Mouse (Mus musculus): Measurements from ENCODE around the gene Pdk2.
A peak's percentile ranks its signal among the peaks of the same experiment; 100 is the strongest.
"Not testable (repeated sequence)": the region's sequence is repeated elsewhere in the genome, so short reads cannot be mapped to it uniquely, and the experiment has no call there.

The Pdk2 gene

GRCm38 (mm10) chr11:95027850-95028470 lies 13.2 kb downstream of the Pdk2 start:
- no peak for DNase-seq (ENCODE audit: low read depth, low spot score)

- DNase-seq (ENCODE audit: low read depth, low spot score): no peak
Observed at GRCm38 (mm10) chr11:95026849-95027248, 14.3 kb downstream of the Pdk2 start.

- no peak for DNase-seq (ENCODE audit: low read depth, low spot score)
Observed at GRCm38 (mm10) chr11:95026090-95026542, 15.0 kb downstream of the Pdk2 start.

- no peak for DNase-seq (ENCODE audit: low read depth, low spot score)
Observed at GRCm38 (mm10) chr11:95025227-95026012, 15.7 kb downstream of the Pdk2 start.

GRCm38 (mm10) chr11:95024439-95025184 lies 16.5 kb downstream of the Pdk2 start:
- DNase-seq (ENCODE audit: low read depth, low spot score): no peak

- DNase-seq (ENCODE audit: low read depth, low spot score): no peak
Observed at GRCm38 (mm10) chr11:95023481-95023880, 17.7 kb downstream of the Pdk2 start.

- no peak for DNase-seq (ENCODE audit: low read depth, low spot score)
Observed at GRCm38 (mm10) chr11:95022237-95022992, 18.7 kb downstream of the Pdk2 start.

GRCm38 (mm10) chr11:95015484-95015883 lies 25.7 kb downstream of the Pdk2 start:
- no peak for DNase-seq (ENCODE audit: low read depth, low spot score)

- no peak for DNase-seq (ENCODE audit: low read depth, low spot score)
Observed at GRCm38 (mm10) chr11:95012487-95012886, 28.7 kb downstream of the Pdk2 start.

GRCm38 (mm10) chr11:95012075-95012474 lies 29.1 kb downstream of the Pdk2 start:
- no peak for DNase-seq (ENCODE audit: low read depth, low spot score)

GRCm38 (mm10) chr11:95011416-95011815 lies 29.7 kb downstream of the Pdk2 start:
- DNase-seq (ENCODE audit: low read depth, low spot score): no peak

GRCm38 (mm10) chr11:95010841-95011403 lies 30.2 kb downstream of the Pdk2 start:
- not testable (repeated sequence) for DNase-seq (ENCODE audit: low read depth, low spot score)

- DNase-seq (ENCODE audit: low read depth, low spot score): no peak
Observed at GRCm38 (mm10) chr11:95010141-95010739, 30.9 kb downstream of the Pdk2 start.

- peak; percentile 83 for DNase-seq (ENCODE audit: low read depth, low spot score)
Observed at GRCm38 (mm10) chr11:95009629-95010014, 31.5 kb downstream of the Pdk2 start, which contains the start of gene Samd14. Gene Samd14, plus strand, starts transcription at chr11:95009879.

- peak; percentile 86 for DNase-seq (ENCODE audit: low read depth, low spot score)
Observed at GRCm38 (mm10) chr11:95008661-95009628, 32.2 kb downstream of the Pdk2 start.

GRCm38 (mm10) chr11:95007418-95007817 lies 33.7 kb downstream of the Pdk2 start:
- DNase-seq (ENCODE audit: low read depth, low spot score): no peak

GRCm38 (mm10) chr11:95006525-95007219 lies 34.5 kb downstream of the Pdk2 start:
- DNase-seq (ENCODE audit: low read depth, low spot score): no peak

- DNase-seq (ENCODE audit: low read depth, low spot score): no peak
Observed at GRCm38 (mm10) chr11:95006038-95006437, 35.1 kb downstream of the Pdk2 start.

- DNase-seq (ENCODE audit: low read depth, low spot score): no peak
Observed at GRCm38 (mm10) chr11:95004937-95005198, 36.3 kb downstream of the Pdk2 start.
